Mouse (Mus musculus) CH12.LX (cell line): Measurements from ENCODE around the gene Akap2. TPM values are rescaled to one million over a fixed set of nuclear protein-coding genes. Genes with fewer than 3 reads are reported as not detected.

Experiments used
- DNase-seq: peaks from one replicate; pipeline ENCODE4 v3.0.0-alpha.2; 2013; ENCODE audit errors: extremely low read depth
- H3K27ac ChIP-seq: 2 replicates; pipeline ENCODE4 v1.5.1; 2012; ENCODE audit warnings: low read depth, mild to moderate bottlenecking, control low read depth, moderate library complexity; ENCODE audit not compliant: insufficient read depth
- H3K27me3 ChIP-seq: replicated peaks from 2 replicates; pipeline ENCODE3; 2012; ENCODE audit warnings: inconsistent platforms
- H3K36me3 ChIP-seq, 2 experiments: replicated peaks in 1 of 2; 2 replicates each; pipeline versions ENCODE3 to v1.6.1; 2012; ENCODE audit warnings: inconsistent platforms in 1 of 2, low read length in 1 of 2, mild to moderate bottlenecking in 1 of 2, mixed read lengths in 1 of 2, moderate library complexity in 1 of 2; ENCODE audit not compliant: control insufficient read depth in 1 of 2, insufficient read depth in 1 of 2
- H3K4me1 ChIP-seq, 2 experiments: 2 replicates each; pipeline ENCODE4 v1.6.1; 2012; ENCODE audit warnings: inconsistent platforms in 1 of 2, moderate library complexity in 1 of 2; ENCODE audit not compliant: insufficient read depth in 2 of 2, control insufficient read depth in 1 of 2
- H3K4me2 ChIP-seq: 2 replicates; pipeline ENCODE4 v1.6.1; 2012; ENCODE audit warnings: low read depth, mild to moderate bottlenecking, control low read depth; ENCODE audit not compliant: poor library complexity, insufficient read depth, severe bottlenecking
- H3K4me3 ChIP-seq, 3 experiments: fragments of 150-350 bp in 1 of 3; sonication (generic) in 1 of 3; replicated peaks in 1 of 3; 2 replicates each; pipeline versions ENCODE3 to v1.5.1; 2011 to 2012; ENCODE audit warnings: low read depth in 2 of 3, low read length in 2 of 3, mild to moderate bottlenecking in 2 of 3, moderate library complexity in 2 of 3, control low read depth in 1 of 3, improper control_type of control experiment in 1 of 3, inconsistent platforms in 1 of 3, mixed read lengths in 1 of 3; ENCODE audit not compliant: poor library complexity in 1 of 3
- H3K79me2 ChIP-seq: replicated peaks from 2 replicates; pipeline ENCODE4 v1.6.1; 2012; ENCODE audit warnings: mild to moderate bottlenecking, moderate library complexity; ENCODE audit not compliant: control insufficient read depth, poor library complexity, insufficient read depth, severe bottlenecking; ENCODE audit errors: extremely low read depth
- H3K9ac ChIP-seq: 2 replicates; pipeline ENCODE4 v1.6.1; 2012; ENCODE audit warnings: low read depth, mild to moderate bottlenecking, control low read depth, moderate library complexity; ENCODE audit not compliant: insufficient read depth
- H3K9me3 ChIP-seq: replicated peaks from 2 replicates; pipeline ENCODE3; 2012; ENCODE audit warnings: low read length, inconsistent platforms, mixed read lengths
- CHD2 ChIP-seq: IDR thresholded peaks from 2 replicates; pipeline ENCODE4 v1.6.1; 2011; ENCODE audit warnings: low read length, improper control_type of control experiment
- CTCF ChIP-seq, 2 experiments: IDR thresholded peaks in 1 of 2; conservative IDR thresholded peaks in 1 of 2; 2 replicates each; pipeline ENCODE4 v1.5.1; 2011 to 2012; ENCODE audit warnings: low read depth in 2 of 2, low read length in 2 of 2, improper control_type of control experiment in 1 of 2, inconsistent platforms in 1 of 2, mild to moderate bottlenecking in 1 of 2, moderate library complexity in 1 of 2
- E2F4 ChIP-seq: IDR thresholded peaks from 2 replicates; pipeline ENCODE4 v1.6.1; 2011; ENCODE audit warnings: low read depth, low read length, improper control_type of control experiment; ENCODE audit not compliant: insufficient replicate concordance
- GABPA ChIP-seq: IDR thresholded peaks from 2 replicates; pipeline ENCODE4 v1.6.1; 2012; ENCODE audit warnings: low read depth, low read length, improper control_type of control experiment, inconsistent platforms; ENCODE audit not compliant: insufficient replicate concordance
- IRF4 ChIP-seq: IDR thresholded peaks from 2 replicates; pipeline ENCODE4 v1.6.1; 2014; ENCODE audit warnings: low read depth, mild to moderate bottlenecking, inconsistent platforms, low read length, improper control_type of control experiment
- JUND ChIP-seq: conservative IDR thresholded peaks from 2 replicates; pipeline ENCODE4 v1.6.1; 2011; ENCODE audit warnings: low read depth, low read length, improper control_type of control experiment
- KAT2A ChIP-seq: IDR thresholded peaks from 2 replicates; pipeline ENCODE4 v1.6.1; 2012; ENCODE audit warnings: low read length, improper control_type of control experiment, inconsistent platforms; ENCODE audit not compliant: insufficient replicate concordance
- MAFK ChIP-seq: IDR thresholded peaks from 2 replicates; pipeline ENCODE4 v1.6.1; 2011; ENCODE audit warnings: low read length, improper control_type of control experiment; ENCODE audit not compliant: insufficient replicate concordance
- MAX ChIP-seq: IDR thresholded peaks from 2 replicates; pipeline ENCODE4 v1.6.1; 2011; ENCODE audit warnings: low read length, improper control_type of control experiment
- MAZ ChIP-seq: IDR thresholded peaks from 2 replicates; pipeline ENCODE4 v1.6.1; 2012; ENCODE audit warnings: low read depth, mild to moderate bottlenecking, inconsistent platforms, low read length, improper control_type of control experiment, moderate library complexity
- MEF2A ChIP-seq: IDR thresholded peaks from 2 replicates; pipeline ENCODE4 v1.6.1; 2014; ENCODE audit warnings: low read depth, mild to moderate bottlenecking, inconsistent platforms, low read length, improper control_type of control experiment, borderline replicate concordance
- MXI1 ChIP-seq: IDR thresholded peaks from 2 replicates; pipeline ENCODE4 v1.6.1; 2011; ENCODE audit warnings: mild to moderate bottlenecking, low read depth, low read length, improper control_type of control experiment
- PAX5 ChIP-seq: IDR thresholded peaks from 2 replicates; pipeline ENCODE4 v1.6.1; 2012; ENCODE audit warnings: low read length, inconsistent platforms, mixed read lengths
- POLR2AphosphoS2 ChIP-seq: IDR thresholded peaks from 2 replicates; pipeline ENCODE4 v1.6.1; 2011; ENCODE audit warnings: low read depth, low read length, improper control_type of control experiment
- RAD21 ChIP-seq: IDR thresholded peaks from 2 replicates; pipeline ENCODE4 v1.6.1; 2011; ENCODE audit warnings: low read depth, mild to moderate bottlenecking, low read length, improper control_type of control experiment, moderate library complexity
- RCOR1 ChIP-seq: conservative IDR thresholded peaks from 2 replicates; pipeline ENCODE4 v1.6.1; 2012; ENCODE audit warnings: low read depth, mild to moderate bottlenecking, inconsistent platforms, low read length, improper control_type of control experiment
- SMC3 ChIP-seq: IDR thresholded peaks from 2 replicates; pipeline ENCODE4 v1.6.1; 2011; ENCODE audit warnings: low read depth, low read length, improper control_type of control experiment
- TCF12 ChIP-seq: IDR thresholded peaks from 2 replicates; pipeline ENCODE4 v1.6.1; 2014; ENCODE audit warnings: low read depth, mild to moderate bottlenecking, inconsistent platforms, low read length, improper control_type of control experiment
- UBTF ChIP-seq: IDR thresholded peaks from 2 replicates; pipeline ENCODE4 v1.6.1; 2012; ENCODE audit warnings: low read depth, mild to moderate bottlenecking, inconsistent platforms, low read length, improper control_type of control experiment, moderate library complexity
- USF2 ChIP-seq: conservative IDR thresholded peaks from 2 replicates; pipeline ENCODE4 v1.6.1; 2011; ENCODE audit warnings: low read depth, low read length, improper control_type of control experiment
- ZC3H11A ChIP-seq: IDR thresholded peaks from 2 replicates; pipeline ENCODE4 v1.6.1; 2012; ENCODE audit warnings: low read depth, mild to moderate bottlenecking, inconsistent platforms, low read length, improper control_type of control experiment
- ZKSCAN1 ChIP-seq: IDR thresholded peaks from 2 replicates; pipeline ENCODE4 v1.6.1; 2012; ENCODE audit warnings: low read depth, inconsistent platforms, low read length, improper control_type of control experiment, borderline replicate concordance
- dilution Hi-C: fragments of 300-500 bp; cut with MboI; formaldehyde crosslinking; loops from 2 replicates; pipeline ENCODE4 v1.14.3; 2020; ENCODE audit warnings: low sequenced_read_pairs; ENCODE audit not compliant: extremely low pct_unique_long_range_greater_than_20kb, extremely low pct_ligation_motif_present
- in situ Hi-C: fragments of 300-500 bp; cut with MboI; formaldehyde crosslinking; loops from 3 replicates; pipeline ENCODE4 v1.14.3; 2019; ENCODE audit warnings: low sequenced_read_pairs, low pct_ligation_motif_present, low pct_unique_long_range_greater_than_20kb, mixed read lengths
- polyA plus RNA-seq: library from polyadenylated mRNA; unstranded; fragments of >175 nt; gene quantifications from 2 replicates; pipeline ENCODE4 v1.2.1, GENCODE M21; 2012; ENCODE audit warnings: low read depth; ENCODE audit not compliant: insufficient read length
- total RNA-seq, 2 experiments: library from RNA; depleted of rRNA; stranded (reverse); fragments of 300-350 nt in 1 of 2; fragments of >200 nt in 1 of 2; gene quantifications; 2 replicates each; pipeline ENCODE4 v1.2.3; 2012 to 2014

Akap2 gene
- total and polyA plus RNA-seq, 3 experiments = 0.25 TPM; not detected in 2

DNA sequence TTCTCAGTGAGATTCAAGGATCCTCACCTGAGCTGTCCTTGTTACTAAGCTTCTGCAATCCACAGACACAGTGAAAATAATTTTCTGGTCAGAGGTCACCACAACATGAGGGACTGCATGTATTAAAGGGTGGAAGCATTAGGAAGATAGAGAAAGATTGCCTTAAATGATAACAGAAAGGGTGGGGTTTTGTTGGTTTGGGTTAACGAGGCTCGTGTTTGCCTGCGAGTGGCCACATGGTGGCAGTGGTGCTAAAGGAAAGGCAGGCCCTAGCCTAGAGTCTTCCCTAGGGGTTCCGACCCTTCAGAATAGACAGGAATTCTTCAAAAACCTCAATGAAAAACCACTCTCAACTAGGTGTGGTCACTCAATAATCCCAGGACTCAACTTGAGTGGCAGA lies 183.8 kb downstream of the Akap2 start:
- Histone ChIP-seq H3K4me1 (peaks cover 0 to 6% of the 10 kb centered on the region in 2 experiments; a peak in 2 of 4 replicates), H3K9ac (no peak overlapping the region), H3K4me2 (no peak overlapping the region), H3K36me3 (no peaks in the 10 kb centered on the region), H3K9me3 (no peaks in the 10 kb centered on the region), H3K27me3 (peaks cover 2% of the 10 kb centered on the region), H3K79me2 (no peaks in the 10 kb centered on the region), H3K4me3 (no peak overlapping the region), H3K27ac (no peak overlapping the region)
- dilution Hi-C loops = no loop called here
- in situ Hi-C loops = loop anchor here (10.0 kb wide), 1 partner anchor 174 kb away; no protein-coding TSS in a partner anchor
- DNase-seq = peak; percentile 38
- TF ChIP-seq ZC3H11A (no peak), RCOR1 (no peak), POLR2AphosphoS2 (no peak), ZKSCAN1 (no peak), SMC3 (peak; percentile 59), MXI1 (no peak), E2F4 (no peak), USF2 (no peak), PAX5 (no peak), RAD21 (peak; percentile 86), CTCF (conservative IDR thresholded peaks at IDR 0.05 in 1 of 2, IDR thresholded peaks at IDR 0.05 in 1 of 2; ENCODE audit: low read depth in 2 of 2, low read length in 2 of 2) (peak; percentile 51 to 83), KAT2A (no peak), UBTF (no peak), IRF4 (no peak), MAZ (no peak), MAX (peak; percentile 36; the same call in 1 of the 2 replicates), MEF2A (no peak), JUND (no peak), MAFK (no peak), TCF12 (no peak)

DNA sequence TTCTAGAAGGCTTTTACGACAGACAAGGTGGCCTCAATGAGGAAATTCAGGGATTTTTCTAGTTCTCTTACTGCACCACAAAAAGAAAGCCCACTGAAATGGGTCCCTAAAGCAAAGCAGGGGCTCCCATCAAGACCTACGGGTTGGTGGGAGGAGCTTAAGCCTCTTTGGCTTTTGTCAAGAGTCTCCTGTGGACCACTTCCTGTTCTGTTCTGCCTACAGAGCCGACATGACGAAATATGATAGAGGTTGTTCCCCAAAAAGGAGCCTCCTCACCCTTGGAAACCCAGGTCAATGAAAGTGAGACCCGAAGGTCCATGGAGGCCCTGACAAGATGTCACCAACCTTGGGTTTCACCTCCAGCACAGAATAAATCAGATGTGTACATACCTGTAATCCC lies 185.2 kb downstream of the Akap2 start:
- no peak for TF ChIP-seq CHD2
- no peak for TF ChIP-seq GABPA
- TF ChIP-seq, all 38 proteins: peak for 0
- Histone ChIP-seq H3K36me3 (no peaks in the 10 kb centered on the region), H3K27me3 (peaks cover 2% of the 10 kb centered on the region), H3K27ac (no peak overlapping the region), H3K4me2 (no peak overlapping the region), H3K4me3 (no peak overlapping the region), H3K4me1 (peaks cover 0 to 6% of the 10 kb centered on the region in 2 experiments; a peak in 2 of 4 replicates), H3K9ac (no peak overlapping the region), H3K9me3 (no peaks in the 10 kb centered on the region), H3K79me2 (no peaks in the 10 kb centered on the region)
- in situ Hi-C loops (loop anchor here (10.0 kb wide), 1 partner anchor 172 kb away; no protein-coding TSS in a partner anchor), dilution Hi-C loops (no loop called here)
- no peak for DNase-seq
